Mouse (Mus musculus) embryonic facial prominence, embryonic 14.5 days (tissue): ENCODE measurements around the gene Pip5k1c. TPM values are rescaled to one million over a fixed set of nuclear protein-coding genes. Genes with fewer than 3 reads are reported as not detected.

Experiments
- ATAC-seq: fragments of 200-750 bp; cut with Nextera tagmentation; 2 replicates; pipeline ENCODE4 v1.8.0; 2017; ENCODE audit warnings: low read depth, moderate number of reproducible peaks, moderate TSS enrichment
- DNase-seq: peaks from one replicate; pipeline ENCODE4 v3.0.0-alpha.2; 2015; ENCODE audit warnings: low spot score
- H3K27ac ChIP-seq: fragments of 300-500 bp; sonication (generic); replicated peaks from 2 replicates; pipeline ENCODE4 v1.5.1; 2014; ENCODE audit warnings: low read depth, mild to moderate bottlenecking, low read length, moderate library complexity
- H3K27me3 ChIP-seq: fragments of 300-500 bp; sonication (generic); replicated peaks from 2 replicates; pipeline ENCODE4 v1.6.1; 2014; ENCODE audit warnings: low read length; ENCODE audit not compliant: control insufficient read depth, insufficient read depth
- H3K36me3 ChIP-seq: fragments of 300-500 bp; sonication (generic); 2 replicates; pipeline ENCODE4 v1.6.1; 2014; ENCODE audit warnings: low read length, mixed read lengths; ENCODE audit not compliant: control insufficient read depth, insufficient read depth
- H3K4me1 ChIP-seq: fragments of 300-500 bp; sonication (generic); 2 replicates; pipeline ENCODE4 v1.6.1; 2014; ENCODE audit warnings: antibody characterized with exemption, low read length; ENCODE audit not compliant: control insufficient read depth, insufficient read depth
- H3K4me2 ChIP-seq: fragments of 300-500 bp; sonication (generic); 2 replicates; pipeline ENCODE4 v1.6.1; 2014; ENCODE audit warnings: low read depth, mild to moderate bottlenecking, low read length, moderate library complexity, mixed read lengths
- H3K4me3 ChIP-seq: fragments of 300-500 bp; sonication (generic); 2 replicates; pipeline ENCODE4 v1.5.1; 2014; ENCODE audit warnings: low read depth, mild to moderate bottlenecking, low read length
- H3K9ac ChIP-seq: fragments of 300-500 bp; sonication (generic); 2 replicates; pipeline ENCODE4 v1.6.1; 2014; ENCODE audit warnings: low read depth, mild to moderate bottlenecking, low read length, moderate library complexity, mixed read lengths
- H3K9me3 ChIP-seq: fragments of 300-500 bp; sonication (generic); 2 replicates; pipeline ENCODE4 v1.6.1; 2016; ENCODE audit warnings: low read length; ENCODE audit not compliant: control insufficient read depth
- WGBS: fragments of 180-500 bp; shearing (Covaris S2); extraction: QIAGEN DNeasy Blood & Tissue Kit; methylation state at CpG from one replicate; pipeline ENCODE4 v1.1.7; 2014; 5-methylcytosine and 5-hydroxymethylcytosine counted together
- polyA plus RNA-seq: library from polyadenylated mRNA; unstranded; fragments of >200 nt; fragmentation: Nextera tagmentation; extraction: Ambion mirVana; gene quantifications from 2 replicates; pipeline ENCODE4 v1.2.1, GENCODE M21; 2014

Pip5k1c gene
- polyA plus RNA-seq, 1 experiment from 2014 or later = 48.4 TPM

- ATAC-seq = peak; percentile 93
- peak within 1 kb of the TSS; percentile 93 for H3K27ac ChIP-seq
- DNase-seq = peak; percentile 100
- H3K36me3 ChIP-seq = peaks cover 58% of the 10 kb centered on the region
- peaks cover 12% of the 10 kb centered on the region; the same call in 1 of the 2 replicates for H3K4me1 ChIP-seq
- H3K9me3 ChIP-seq = no peaks in the 10 kb centered on the region
- no peaks in the 10 kb centered on the region for H3K27me3 ChIP-seq
- H3K4me2 ChIP-seq = peak within 1 kb of the TSS; percentile 72
- peak within 1 kb of the TSS; percentile 97 for H3K4me3 ChIP-seq
- H3K9ac ChIP-seq = peak within 1 kb of the TSS; percentile 92
- WGBS = under 1% methylated on average over 57 of the region's 68 CpGs
Measured at GRCm38 (mm10) chr10:81320550-81321347, 28.0 kb downstream of the Pip5k1c start, which contains the start of gene Cactin. Cactin (plus strand) TSS chr10:81321103.

GRCm38 (mm10) chr10:81321436-81321835 lies 28.7 kb downstream of the Pip5k1c start:
- Histone ChIP-seq H3K4me3 (peak overlapping the region; percentile 97), H3K9ac (peak overlapping the region; percentile 92), H3K27me3 (no peaks in the 10 kb centered on the region), H3K36me3 (peaks cover 58% of the 10 kb centered on the region), H3K4me1 (peaks cover 12% of the 10 kb centered on the region; the same call in 1 of the 2 replicates), H3K9me3 (no peaks in the 10 kb centered on the region), H3K4me2 (peak overlapping the region; percentile 72), H3K27ac (peak overlapping the region; percentile 93)
- DNase-seq = no peak
- no peak for ATAC-seq
- 2% methylated on average over 17 of the region's 20 CpGs for WGBS

- 95% methylated on average over 27 of the region's 27 CpGs for WGBS
Measured at GRCm38 (mm10) chr10:81322444-81322843, 29.7 kb downstream of the Pip5k1c start.

GRCm38 (mm10) chr10:81323141-81323775 lies 30.5 kb downstream of the Pip5k1c start:
- Histone ChIP-seq H3K27ac (no peak overlapping the region), H3K4me3 (no peak overlapping the region), H3K27me3 (no peaks in the 10 kb centered on the region), H3K9me3 (no peaks in the 10 kb centered on the region), H3K36me3 (peaks cover 59% of the 10 kb centered on the region), H3K9ac (no peak overlapping the region), H3K4me1 (peaks cover 9% of the 10 kb centered on the region), H3K4me2 (no peak overlapping the region)
- DNase-seq = no peak
- no peak for ATAC-seq
- WGBS = 92% methylated on average over 23 of the region's 23 CpGs

More at GRCm38 (mm10) chr10:81322444-81322843, 29.7 kb downstream of the Pip5k1c start:
- Histone ChIP-seq H3K36me3 (peaks cover 67% of the 10 kb centered on the region), H3K4me2 (peak overlapping the region; percentile 72; the same call in 1 of the 2 replicates), H3K27me3 (no peaks in the 10 kb centered on the region), H3K27ac (no peak overlapping the region), H3K9me3 (no peaks in the 10 kb centered on the region), H3K4me3 (peak overlapping the region; percentile 97; the same call in 1 of the 2 replicates), H3K4me1 (peaks cover 7% of the 10 kb centered on the region; the same call in 1 of the 2 replicates), H3K9ac (peak overlapping the region; percentile 31)
- DNase-seq (no peak), ATAC-seq (no peak)

- Histone ChIP-seq H3K9me3 (no peaks in the 10 kb centered on the region), H3K27ac (no peak overlapping the region), H3K36me3 (peaks cover 52% of the 10 kb centered on the region), H3K27me3 (no peaks in the 10 kb centered on the region), H3K4me3 (no peak overlapping the region), H3K9ac (no peak overlapping the region), H3K4me1 (peaks cover 16% of the 10 kb centered on the region), H3K4me2 (no peak overlapping the region)
- DNase-seq (no peak), ATAC-seq (no peak)
- 92% methylated on average over 18 of the region's 18 CpGs for WGBS
Measured at GRCm38 (mm10) chr10:81323791-81324530, 31.2 kb downstream of the Pip5k1c start.

GRCm38 (mm10) chr10:81325176-81325575 lies 32.4 kb downstream of the Pip5k1c start:
- WGBS = 90% methylated on average over 21 of the region's 21 CpGs
- peaks cover 52% of the 10 kb centered on the region for H3K36me3 ChIP-seq

GRCm38 (mm10) chr10:81325781-81326180 lies 33.0 kb downstream of the Pip5k1c start:
- no peak overlapping the region for H3K9ac ChIP-seq
- H3K27ac ChIP-seq = no peak overlapping the region
- H3K4me3 ChIP-seq = no peak overlapping the region
- 95% methylated on average over 18 of the region's 18 CpGs for WGBS
- DNase-seq (no peak), ATAC-seq (no peak)
- peaks cover 24% of the 10 kb centered on the region for H3K4me1 ChIP-seq
- H3K9me3 ChIP-seq = no peaks in the 10 kb centered on the region
- H3K4me2 ChIP-seq = no peak overlapping the region
- H3K36me3 ChIP-seq = peaks cover 52% of the 10 kb centered on the region
- no peaks in the 10 kb centered on the region for H3K27me3 ChIP-seq

More at GRCm38 (mm10) chr10:81325176-81325575, 32.4 kb downstream of the Pip5k1c start:
- Histone ChIP-seq H3K4me3 (no peak overlapping the region), H3K9ac (no peak overlapping the region), H3K4me1 (peaks cover 21% of the 10 kb centered on the region), H3K9me3 (no peaks in the 10 kb centered on the region), H3K4me2 (no peak overlapping the region), H3K27me3 (no peaks in the 10 kb centered on the region), H3K27ac (no peak overlapping the region)
- DNase-seq = no peak
- no peak for ATAC-seq

GRCm38 (mm10) chr10:81326858-81327257 lies 34.1 kb downstream of the Pip5k1c start:
- Histone ChIP-seq H3K36me3 (peaks cover 52% of the 10 kb centered on the region), H3K27me3 (0 out of 2 replicates have a peak, but pooled peaks cover 3% of the 10 kb centered on the region), H3K4me2 (no peak overlapping the region), H3K9me3 (no peaks in the 10 kb centered on the region), H3K27ac (no peak overlapping the region), H3K9ac (no peak overlapping the region), H3K4me1 (peaks cover 24% of the 10 kb centered on the region), H3K4me3 (no peak overlapping the region)
- no peak for ATAC-seq
- WGBS = 73% methylated on average over 5 of the region's 6 CpGs
- no peak for DNase-seq
